Comparison of ENCODE assay signal across 8 mouse cellular contexts in the genomic region with DNA sequence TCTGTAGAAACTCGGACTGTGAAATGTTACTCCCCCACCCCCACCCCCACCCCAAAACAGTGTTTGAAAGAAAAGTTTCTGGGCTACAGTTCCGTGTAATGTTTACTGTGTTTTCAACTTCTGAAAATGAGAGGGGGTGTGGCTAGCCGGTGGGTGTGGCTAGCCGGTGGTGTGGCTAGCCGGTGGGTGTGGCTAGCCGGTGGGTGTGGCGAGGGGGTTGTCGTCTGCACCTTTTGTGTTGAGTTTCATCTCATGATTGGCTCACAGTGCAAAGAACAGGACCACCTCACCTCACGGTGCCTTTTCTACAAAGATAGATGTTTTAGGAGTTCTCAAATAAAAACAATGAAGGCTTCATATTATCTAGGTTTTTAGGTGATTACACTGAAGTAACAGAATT. TPM values are rescaled to one million over a fixed set of nuclear protein-coding genes. Genes with fewer than 3 reads are reported as not detected.
DNase-seq lines count a peak whose midpoint lies in the region; ATAC-seq and TF ChIP-seq lines count a peak whose summit lies in the region.

No protein-coding gene starts in this region.

- no peak overlapping the region for H3K4me3 ChIP-seq in limb, embryonic 11.5 days (ENCODE audit: low read depth, low read length)
- H3K4me3 ChIP-seq in limb, embryonic 10.5 days, result no peak overlapping the region
- H3K4me3 ChIP-seq in embryonic facial prominence, embryonic 14.5 days (ENCODE audit: low read depth, low read length), result no peak overlapping the region
- H3K4me3 ChIP-seq in thymus, adult 2 months (ENCODE audit: control insufficient read depth, insufficient read depth, low read length), result no peak overlapping the region

- H3K36me3 ChIP-seq in limb, embryonic 11.5 days (ENCODE audit: control insufficient read depth, insufficient read depth, low read length), result no peaks in the 10 kb centered on the region
- no peaks in the 10 kb centered on the region for H3K36me3 ChIP-seq in limb, embryonic 10.5 days
- H3K36me3 ChIP-seq in embryonic facial prominence, embryonic 14.5 days (ENCODE audit: control insufficient read depth, insufficient read depth, low read length), result no peaks in the 10 kb centered on the region
- no peaks in the 10 kb centered on the region for H3K36me3 ChIP-seq in splenic B cell, adult 2 months (ENCODE audit: control insufficient read depth, insufficient read depth, low read length, poor library complexity, severe bottlenecking)
- H3K36me3 ChIP-seq in thymus, adult 2 months (ENCODE audit: control insufficient read depth, insufficient read depth, low read length), result no peaks in the 10 kb centered on the region

- no peak overlapping the region for H3K4me2 ChIP-seq in limb, embryonic 11.5 days (ENCODE audit: low read depth, severe bottlenecking)
- no peak overlapping the region for H3K4me2 ChIP-seq in embryonic facial prominence, embryonic 14.5 days (ENCODE audit: low read depth, low read length)

- no peak overlapping the region for H3K27ac ChIP-seq in limb, embryonic 11.5 days (replicated peaks; ENCODE audit: low read depth, low read length)
- no peak overlapping the region for H3K27ac ChIP-seq in limb, embryonic 10.5 days
- H3K27ac ChIP-seq in embryonic facial prominence, embryonic 14.5 days (replicated peaks; ENCODE audit: low read depth, low read length), result no peak overlapping the region
- no peak overlapping the region for H3K27ac ChIP-seq in thymus, adult 2 months (ENCODE audit: control insufficient read depth, insufficient read depth, low read length)

- no peaks in the 10 kb centered on the region for H3K27me3 ChIP-seq in limb, embryonic 11.5 days (ENCODE audit: control insufficient read depth, insufficient read depth, low read length)
- H3K27me3 ChIP-seq in limb, embryonic 10.5 days (ENCODE audit: low read depth, poor library complexity, severe bottlenecking), result no peaks in the 10 kb centered on the region
- H3K27me3 ChIP-seq in embryonic facial prominence, embryonic 14.5 days (replicated peaks; ENCODE audit: control insufficient read depth, insufficient read depth, low read length), result no peaks in the 10 kb centered on the region
- no peaks in the 10 kb centered on the region for H3K27me3 ChIP-seq in splenic B cell, adult 2 months (ENCODE audit: control insufficient read depth, insufficient read depth, low read length, poor library complexity, severe bottlenecking)
- no peaks in the 10 kb centered on the region for H3K27me3 ChIP-seq in thymus, adult 2 months (ENCODE audit: control insufficient read depth, insufficient read depth, low read length)

- TF ChIP-seq POLR2A in thymus, adult 2 months (IDR thresholded peaks at IDR 0.05; ENCODE audit: control insufficient read depth, extremely low read depth, insufficient read depth, low read length, poor library complexity), result no peak

- ATAC-seq in limb, embryonic 11.5 days (ENCODE audit: insufficient number of reproducible peaks, low FRiP score, low TSS enrichment, low read depth), result no peak
- ATAC-seq in embryonic facial prominence, embryonic 14.5 days (ENCODE audit: low read depth), result peak; percentile 51; the same call in 1 of the 2 replicates

- WGBS in limb, embryonic 11.5 days, result 46% methylated on average over 9 of the region's 9 CpGs
- WGBS in limb, embryonic 10.5 days, result 39% methylated on average over 9 of the region's 9 CpGs
- 44% methylated on average over 9 of the region's 9 CpGs for WGBS in embryonic facial prominence, embryonic 14.5 days
- WGBS in thymus, adult 2 months, result 58% methylated on average over 9 of the region's 9 CpGs

- peak; percentile 44 for DNase-seq in limb, embryonic 11.5 days (ENCODE audit: low spot score)
- no peak for DNase-seq in limb, embryonic 10.5 days (ENCODE audit: low spot score)
- DNase-seq in embryonic facial prominence, embryonic 14.5 days (ENCODE audit: low spot score), result peak; percentile 32
- DNase-seq in liver, result peak; percentile 81
- DNase-seq in splenic B cell, adult 2 months (ENCODE audit: low read depth, low spot score), result peak; percentile 22
- no peak for DNase-seq in right cerebral cortex, adult 18-20 months
- no peak for DNase-seq in thymus, adult 2 months
- DNase-seq in urinary bladder, adult 2 months (ENCODE audit: low spot score), result no peak

- no peak for TF ChIP-seq CTCF in thymus, adult 2 months (IDR thresholded peaks at IDR 0.05; ENCODE audit: borderline replicate concordance, control insufficient read depth, extremely low read depth, insufficient read depth, low read length, poor library complexity)

- no peaks in the 10 kb centered on the region for H3K4me1 ChIP-seq in limb, embryonic 11.5 days (ENCODE audit: control insufficient read depth, insufficient read depth, low read length)
- no peaks in the 10 kb centered on the region for H3K4me1 ChIP-seq in limb, embryonic 10.5 days
- 0 out of 2 replicates have a peak, but pooled peaks cover 3% of the 10 kb centered on the region for H3K4me1 ChIP-seq in embryonic facial prominence, embryonic 14.5 days (ENCODE audit: control insufficient read depth, insufficient read depth, low read length)
- H3K4me1 ChIP-seq in thymus, adult 2 months (replicated peaks; ENCODE audit: control insufficient read depth, insufficient read depth, low read length), result peaks cover 9% of the 10 kb centered on the region

- no peak overlapping the region for H3K9ac ChIP-seq in limb, embryonic 11.5 days (ENCODE audit: low read length)
- no peak overlapping the region for H3K9ac ChIP-seq in embryonic facial prominence, embryonic 14.5 days (ENCODE audit: low read depth, low read length)

- no peaks in the 10 kb centered on the region for H3K9me3 ChIP-seq in limb, embryonic 11.5 days (ENCODE audit: control insufficient read depth, low read length)
- H3K9me3 ChIP-seq in limb, embryonic 10.5 days (replicated peaks), result no peaks in the 10 kb centered on the region
- H3K9me3 ChIP-seq in embryonic facial prominence, embryonic 14.5 days (ENCODE audit: control insufficient read depth, low read length), result no peaks in the 10 kb centered on the region

RNA-seq across cellular contexts. Expression of a gene that starts 24.0 kb away (rescaled TPM):
- polyA plus RNA-seq in limb, embryonic 11.5 days (2014; fragmentation: Nextera tagmentation; extraction: Ambion mirVana), result 1.3 TPM in 2 replicates
- polyA plus RNA-seq in limb, embryonic 10.5 days (2016; fragmentation: Nextera tagmentation; extraction: Ambion mirVana), result 1.2 and 1.8 TPM in 2 replicates
- 0.84 and 0.95 TPM in 2 replicates for polyA plus RNA-seq in embryonic facial prominence, embryonic 14.5 days (2014; fragmentation: Nextera tagmentation; extraction: Ambion mirVana)
- polyA plus RNA-seq in thymus, adult 2 months (2012; rRNA removed), result 2.0 and 2.3 TPM in 2 replicates
- 0.69 and 0.96 TPM in 2 replicates for polyA plus RNA-seq in urinary bladder, adult 2 months (2012; rRNA removed)

RNA-seq across cellular contexts. Expression of a gene that starts 30.5 kb away (rescaled TPM):
- polyA plus RNA-seq in limb, embryonic 11.5 days (2014; fragmentation: Nextera tagmentation; extraction: Ambion mirVana), result 2.4 and 2.8 TPM in 2 replicates
- polyA plus RNA-seq in limb, embryonic 10.5 days (2016; fragmentation: Nextera tagmentation; extraction: Ambion mirVana), result 1.6 and 2.5 TPM in 2 replicates
- 2.2 and 2.5 TPM in 2 replicates for polyA plus RNA-seq in embryonic facial prominence, embryonic 14.5 days (2014; fragmentation: Nextera tagmentation; extraction: Ambion mirVana)
- polyA plus RNA-seq in thymus, adult 2 months (2012; rRNA removed), result 8.0 and 9.6 TPM in 2 replicates
- polyA plus RNA-seq in urinary bladder, adult 2 months (2012; rRNA removed), result 11.6 and 13.5 TPM in 2 replicates

Comparison
In these comparisons a context has a peak if more than half of its experiments do, and no peak if none do; other contexts are left out.
1. DNase-seq: peak in limb, embryonic 11.5 days (single experiment), embryonic facial prominence, embryonic 14.5 days (single experiment), liver (single experiment) and splenic B cell, adult 2 months (single experiment); none in limb, embryonic 10.5 days (single experiment), right cerebral cortex, adult 18-20 months (single experiment), thymus, adult 2 months (single experiment) and urinary bladder, adult 2 months (single experiment).